In the genomic region with DNA sequence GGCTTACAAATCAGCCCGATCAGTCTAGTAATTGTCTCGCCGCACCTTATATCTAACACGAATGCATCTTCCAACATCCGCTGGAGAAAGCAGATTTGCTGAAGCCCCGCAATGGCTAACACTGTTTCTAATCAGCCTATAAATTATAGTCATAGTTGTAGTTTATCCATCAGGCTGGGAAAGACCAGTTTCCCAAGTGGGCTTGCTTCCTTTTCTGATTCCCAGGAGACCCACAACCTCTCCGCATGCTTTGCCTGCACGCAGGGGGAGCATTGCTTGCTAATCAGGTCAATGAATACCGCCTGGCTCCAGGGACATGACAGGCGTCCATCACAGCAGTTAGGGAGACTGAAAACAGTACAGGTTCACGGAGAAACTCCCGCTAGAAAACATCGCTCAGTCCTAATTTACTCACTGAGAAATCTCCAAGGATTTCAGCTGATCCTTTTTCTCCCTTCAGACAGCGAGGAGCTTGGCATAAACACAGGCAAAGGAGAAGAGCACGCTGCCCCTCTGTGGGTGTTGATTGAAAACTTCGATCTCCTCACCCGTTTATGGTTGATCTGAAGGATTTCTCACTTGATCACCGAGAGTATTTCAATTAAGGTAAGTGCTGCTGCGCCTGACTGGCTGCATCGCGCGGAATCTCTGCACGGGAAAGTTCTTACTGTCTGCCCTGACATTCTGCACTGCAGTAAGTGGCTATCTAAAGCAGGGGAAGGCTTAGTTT, we compare ENCODE assay signal across 9 mouse cellular contexts.
DNase-seq lines count a peak whose midpoint lies in the region; ATAC-seq and TF ChIP-seq lines count a peak whose summit lies in the region.
"Had no signal": no experiment of that assay in that cellular context is flagged by ENCODE, and none has a peak within 500 bp of the region (broad histone marks: within the 10 kb centered on the region; RNA-seq: fewer than 3 reads in every experiment).

No protein-coding gene starts in this region.

- DNase-seq in gastrocnemius, adult 2 months = no peak
- DNase-seq in gastrocnemius, adult 18-20 months (ENCODE audit: low spot score) = no peak
- DNase-seq in R1 (ENCODE audit: low read depth, low spot score) = peak; percentile 21
- peak; percentile 33 for DNase-seq in limb, embryonic 10.5 days (ENCODE audit: low spot score)
- DNase-seq in retina, postnatal 7 days (ENCODE audit: low read depth, low spot score) = peak; percentile 8

- ATAC-seq in forebrain, embryonic 16.5 days = peak; percentile 29
- no peak for ATAC-seq in CD4-positive, CD25-positive, alpha-beta regulatory T cell, adult 4 months
- no peak for ATAC-seq in megakaryocyte, adult 5-6 weeks (ENCODE audit: poor library complexity, severe bottlenecking)

- H3K4me2 ChIP-seq in forebrain, embryonic 16.5 days (ENCODE audit: low read length) = peak overlapping the region; percentile 71

- H3K36me3 ChIP-seq in forebrain, embryonic 16.5 days (ENCODE audit: control insufficient read depth, insufficient read depth) = no peaks in the 10 kb centered on the region
- no peaks in the 10 kb centered on the region for H3K36me3 ChIP-seq in limb, embryonic 10.5 days

- 11% methylated on average over 23 of the region's 23 CpGs for WGBS in forebrain, embryonic 16.5 days
- 15% methylated on average over 23 of the region's 23 CpGs for WGBS in limb, embryonic 10.5 days

- H3K9me3 ChIP-seq in forebrain, embryonic 16.5 days (ENCODE audit: control insufficient read depth, low read length) = no peaks in the 10 kb centered on the region
- H3K9me3 ChIP-seq in limb, embryonic 10.5 days (replicated peaks) = no peaks in the 10 kb centered on the region

- H3K4me3 ChIP-seq in gastrocnemius, adult 2 months = peak overlapping the region; percentile 54
- H3K4me3 ChIP-seq in forebrain, embryonic 16.5 days (replicated peaks; ENCODE audit: low read length) = peak overlapping the region; percentile 47
- H3K4me3 ChIP-seq in limb, embryonic 10.5 days = peak overlapping the region; percentile 43

- H3K27me3 ChIP-seq in forebrain, embryonic 16.5 days (replicated peaks; ENCODE audit: control insufficient read depth, insufficient read depth, low read length) = no peaks in the 10 kb centered on the region
- H3K27me3 ChIP-seq in limb, embryonic 10.5 days (ENCODE audit: low read depth, poor library complexity, severe bottlenecking) = no peaks in the 10 kb centered on the region
- H3K27me3 ChIP-seq: CH12.LX had no signal

- H3K9ac ChIP-seq in forebrain, embryonic 16.5 days (replicated peaks; ENCODE audit: low read depth, low read length) = peak overlapping the region; percentile 59

- no peak overlapping the region for H3K27ac ChIP-seq in gastrocnemius, adult 2 months
- H3K27ac ChIP-seq in forebrain, embryonic 16.5 days (ENCODE audit: low read length) = peak overlapping the region; percentile 76
- H3K27ac ChIP-seq in limb, embryonic 10.5 days = no peak overlapping the region

- intact Hi-C loops in gastrocnemius, adult 2 months (cut with DNase I) = no loop called here

- peaks cover 10% of the 10 kb centered on the region for H3K4me1 ChIP-seq in forebrain, embryonic 16.5 days (replicated peaks; ENCODE audit: control insufficient read depth, insufficient read depth, low read length)
- peaks cover 12% of the 10 kb centered on the region for H3K4me1 ChIP-seq in limb, embryonic 10.5 days

- TF ChIP-seq CTCF in gastrocnemius, adult 2 months (IDR thresholded peaks at IDR 0.05) = no peak

Comparison
In these comparisons a context has a peak if more than half of its experiments do, and no peak if none do; other contexts are left out.
1. DNase-seq: peak in R1 (single experiment), limb, embryonic 10.5 days (single experiment) and retina, postnatal 7 days (single experiment); none in gastrocnemius, adult 2 months (single experiment) and gastrocnemius, adult 18-20 months (single experiment).
2. Peak in every context shown above with its lines, with median percentiles within 50 percentile points of each other: H3K4me3 ChIP-seq.